Mouse (Mus musculus): Measurements from ENCODE around the gene Gzmb. TPM values are rescaled to one million over a fixed set of nuclear protein-coding genes. Genes with fewer than 3 reads are reported as not detected.

The Gzmb gene
- total and polyA plus RNA-seq, 2 experiments: 0.49 to 1.0 TPM

DNA sequence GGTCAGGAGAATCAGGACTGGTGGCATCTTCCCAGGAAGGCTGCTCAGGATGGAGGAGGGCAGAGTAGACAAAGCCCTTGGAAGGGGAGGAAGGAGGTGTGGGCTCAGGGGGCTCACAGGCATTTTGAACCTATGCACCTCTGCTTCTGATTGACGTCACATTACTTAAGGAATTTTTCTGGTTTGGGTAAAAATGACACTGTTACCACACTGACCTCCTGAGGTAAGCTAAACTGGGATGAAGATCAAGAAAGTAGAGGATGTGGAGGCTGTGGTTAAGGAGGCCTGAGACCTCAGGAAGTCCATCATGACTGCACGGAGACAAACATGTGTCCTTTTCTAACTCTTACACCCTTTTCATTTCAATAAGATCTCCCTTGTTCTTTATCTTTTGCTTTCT is 27.5 kb downstream of the Gzmb start, which contains the start of gene Gzmc:
Gzmc (minus strand) TSS at position 101 of the 400 bp plus-strand sequence.
- no peak within 1 kb of the TSS for H3K27ac ChIP-seq (replicated peaks; ENCODE audit: insufficient read depth, low read depth, low read length)
- H3K4me1 ChIP-seq (ENCODE audit: control insufficient read depth, insufficient read depth, low read length): no peaks in the 10 kb centered on the region
- DNase-seq (ENCODE audit: extremely low read depth, low read depth, low spot score): no peak
- 70% methylated on average over 2 of the region's 2 CpGs for WGBS
- no peaks in the 10 kb centered on the region for H3K79me2 ChIP-seq (ENCODE audit: control insufficient read depth, insufficient read depth, low read length)
- H3K36me3 ChIP-seq (ENCODE audit: control insufficient read depth, insufficient read depth, low read length): no peaks in the 10 kb centered on the region
- TF ChIP-seq CTCF (IDR thresholded peaks at IDR 0.05; ENCODE audit: low read depth, low read length) (no peak), POLR2A (IDR thresholded peaks at IDR 0.05; ENCODE audit: extremely low read depth, insufficient read depth, low read length) (no peak)
- no peak within 1 kb of the TSS for H3K4me3 ChIP-seq (ENCODE audit: insufficient read depth, low read depth, low read length)
- no peak within 1 kb of the TSS for H3K9ac ChIP-seq (ENCODE audit: low read depth, low read length)
- H3K27me3 ChIP-seq (ENCODE audit: control insufficient read depth, insufficient read depth, low read length): no peaks in the 10 kb centered on the region

DNA sequence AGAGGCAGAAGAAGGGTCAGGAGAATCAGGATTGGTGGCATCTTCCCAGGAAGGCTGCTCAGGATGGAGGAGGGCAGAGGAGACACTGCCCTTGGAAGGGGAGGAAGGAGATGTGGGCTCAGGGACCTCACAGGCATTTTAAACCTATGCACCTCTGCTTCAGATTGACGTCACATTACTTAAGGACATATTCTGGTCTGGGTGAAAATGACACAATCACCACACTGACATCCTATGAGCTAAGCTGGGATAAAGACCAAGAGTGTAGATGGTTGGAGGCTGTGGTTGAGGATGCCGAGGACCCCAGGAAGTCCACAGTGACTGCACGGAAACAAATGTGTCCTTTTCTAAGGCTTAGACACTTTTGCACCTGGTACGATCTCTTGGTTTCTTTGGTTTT is 50.7 kb downstream of the Gzmb start, which contains the start of gene Gzmf:
Gzmf (minus strand) TSS at position 101 of the 400 bp plus-strand sequence.
- Histone ChIP-seq H3K9ac (ENCODE audit: low read depth, low read length) (no peak within 1 kb of the TSS), H3K27me3 (ENCODE audit: control insufficient read depth, insufficient read depth, low read length) (no peaks in the 10 kb centered on the region), H3K4me1 (ENCODE audit: control insufficient read depth, insufficient read depth, low read length) (no peaks in the 10 kb centered on the region), H3K79me2 (ENCODE audit: control insufficient read depth, insufficient read depth, low read length) (no peaks in the 10 kb centered on the region), H3K36me3 (ENCODE audit: control insufficient read depth, insufficient read depth, low read length) (no peaks in the 10 kb centered on the region), H3K4me3 (ENCODE audit: insufficient read depth, low read depth, low read length) (no peak within 1 kb of the TSS), H3K27ac (replicated peaks; ENCODE audit: insufficient read depth, low read depth, low read length) (no peak within 1 kb of the TSS)
- 92% methylated on average over 4 of the region's 4 CpGs for WGBS
- DNase-seq (ENCODE audit: extremely low read depth, low read depth, low spot score): no peak
- TF ChIP-seq CTCF (IDR thresholded peaks at IDR 0.05; ENCODE audit: low read depth, low read length): no peak
- TF ChIP-seq POLR2A (IDR thresholded peaks at IDR 0.05; ENCODE audit: extremely low read depth, insufficient read depth, low read length): no peak

Other genes starting within 250 kb of the Gzmb start
- gene Mcpt1, start 244.3 kb downstream of the Gzmb start, total RNA-seq (2014; rRNA removed): not detected in 2 replicates
- gene Mcpt1, start 244.3 kb downstream of the Gzmb start, polyA plus RNA-seq (2012; rRNA removed): not detected in 2 replicates
- gene Mcpt9, start 231.8 kb downstream of the Gzmb start, total RNA-seq (2014; rRNA removed): not detected in 2 replicates
- not detected in 2 replicates for gene Mcpt9, start 231.8 kb downstream of the Gzmb start, polyA plus RNA-seq (2012; rRNA removed)
- gene Mcpt2, start 220.2 kb downstream of the Gzmb start, total RNA-seq (2014; rRNA removed): not detected in 2 replicates
- gene Mcpt2, start 220.2 kb downstream of the Gzmb start, polyA plus RNA-seq (2012; rRNA removed): not detected in 2 replicates
- gene Mcpt4, start 199.9 kb downstream of the Gzmb start, total RNA-seq (2014; rRNA removed): not detected in 2 replicates
- gene Mcpt4, start 199.9 kb downstream of the Gzmb start, polyA plus RNA-seq (2012; rRNA removed): not detected in 2 replicates
- not detected in 2 replicates for gene Mcpt8, start 177.0 kb downstream of the Gzmb start, total RNA-seq (2014; rRNA removed)
- not detected in 2 replicates for gene Mcpt8, start 177.0 kb downstream of the Gzmb start, polyA plus RNA-seq (2012; rRNA removed)
- gene Ctsg, start 159.7 kb downstream of the Gzmb start, total RNA-seq (2014; rRNA removed): not detected in 2 replicates
- gene Ctsg, start 159.7 kb downstream of the Gzmb start, polyA plus RNA-seq (2012; rRNA removed): not detected in 2 replicates
- gene Gzme, start 141.6 kb downstream of the Gzmb start, total RNA-seq (2014; rRNA removed): not detected in 2 replicates
- not detected in 2 replicates for gene Gzme, start 141.6 kb downstream of the Gzmb start, polyA plus RNA-seq (2012; rRNA removed)
- not detected in 2 replicates for gene Gzmd, start 129.7 kb downstream of the Gzmb start, total RNA-seq (2014; rRNA removed)
- not detected in 2 replicates for gene Gzmd, start 129.7 kb downstream of the Gzmb start, polyA plus RNA-seq (2012; rRNA removed)
- not detected in 2 replicates for gene Gzmg, start 102.7 kb downstream of the Gzmb start, total RNA-seq (2014; rRNA removed)
- gene Gzmg, start 102.7 kb downstream of the Gzmb start, polyA plus RNA-seq (2012; rRNA removed): not detected in 2 replicates
- not detected in 2 replicates for gene Gzmn, start 87.7 kb downstream of the Gzmb start, total RNA-seq (2014; rRNA removed)
- not detected in 2 replicates for gene Gzmn, start 87.7 kb downstream of the Gzmb start, polyA plus RNA-seq (2012; rRNA removed)
- not detected in 2 replicates for gene Gzmf, start 50.8 kb downstream of the Gzmb start, total RNA-seq (2014; rRNA removed)
- not detected in 2 replicates for gene Gzmf, start 50.8 kb downstream of the Gzmb start, polyA plus RNA-seq (2012; rRNA removed)
- gene Gzmc, start 27.6 kb downstream of the Gzmb start, total RNA-seq (2014; rRNA removed): 0.28 TPM in 1 of 2 replicates, not detected in the other
- gene Gzmc, start 27.6 kb downstream of the Gzmb start, polyA plus RNA-seq (2012; rRNA removed): not detected in 2 replicates
- not detected in 2 replicates for gene Atp12a, start 102.8 kb upstream of the Gzmb start, total RNA-seq (2014; rRNA removed)
- 0.04 TPM in 1 of 2 replicates, not detected in the other for gene Atp12a, start 102.8 kb upstream of the Gzmb start, polyA plus RNA-seq (2012; rRNA removed)
- gene Rnf17, start 140.3 kb upstream of the Gzmb start, total RNA-seq (2014; rRNA removed): 0.07 and 0.18 TPM in 2 replicates
- gene Rnf17, start 140.3 kb upstream of the Gzmb start, polyA plus RNA-seq (2012; rRNA removed): not detected in 2 replicates